Mouse (Mus musculus): ENCODE measurements around the gene Emc8. TPM values are rescaled to one million over a fixed set of nuclear protein-coding genes. Genes with fewer than 3 reads are reported as not detected.
"Not testable (repeated sequence)": the region's sequence is repeated elsewhere in the genome, so short reads cannot be mapped to it uniquely, and the experiment has no call there.

Gene Emc8
- polyA plus RNA-seq, 1 experiment from 2014 or later, result 369 TPM

DNA sequence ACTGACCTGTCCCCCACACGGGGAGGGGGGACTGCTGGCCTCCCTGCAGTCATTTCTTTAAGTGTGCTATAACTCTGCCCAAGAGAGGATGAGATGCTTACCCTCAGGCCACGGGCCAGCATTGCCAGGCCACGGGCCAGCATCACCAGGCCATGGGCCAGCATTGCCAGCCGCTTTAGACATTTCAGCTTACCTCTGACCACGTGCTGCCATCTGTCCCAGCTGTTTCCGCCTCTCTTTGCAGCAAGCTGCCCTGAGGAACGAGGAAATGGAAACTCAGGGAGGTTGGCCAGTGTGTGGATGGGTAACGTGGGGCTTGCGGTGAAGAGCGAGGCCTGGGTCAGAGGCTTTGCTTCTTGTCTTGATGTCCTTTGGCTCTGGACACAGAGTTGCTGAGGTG is 12.7 kb upstream of the Emc8 start:
- DNase-seq (ENCODE audit: low spot score), result no peak
- Histone ChIP-seq H3K27ac (replicated peaks; ENCODE audit: low read depth, low read length) (no peak overlapping the region), H3K4me3 (ENCODE audit: low read depth, low read length) (no peak overlapping the region), H3K4me2 (ENCODE audit: low read depth, severe bottlenecking) (no peak overlapping the region), H3K9ac (ENCODE audit: low read length) (no peak overlapping the region), H3K36me3 (ENCODE audit: control insufficient read depth, insufficient read depth, low read length) (no peaks in the 10 kb centered on the region), H3K4me1 (ENCODE audit: control insufficient read depth, insufficient read depth, low read length) (no peaks in the 10 kb centered on the region), H3K9me3 (ENCODE audit: control insufficient read depth, low read length) (no peaks in the 10 kb centered on the region), H3K27me3 (ENCODE audit: control insufficient read depth, insufficient read depth, low read length) (no peaks in the 10 kb centered on the region)
- WGBS, result 77% methylated on average over 10 of the region's 10 CpGs
- ATAC-seq (ENCODE audit: insufficient number of reproducible peaks, low FRiP score, low TSS enrichment, low read depth), result no peak

DNA sequence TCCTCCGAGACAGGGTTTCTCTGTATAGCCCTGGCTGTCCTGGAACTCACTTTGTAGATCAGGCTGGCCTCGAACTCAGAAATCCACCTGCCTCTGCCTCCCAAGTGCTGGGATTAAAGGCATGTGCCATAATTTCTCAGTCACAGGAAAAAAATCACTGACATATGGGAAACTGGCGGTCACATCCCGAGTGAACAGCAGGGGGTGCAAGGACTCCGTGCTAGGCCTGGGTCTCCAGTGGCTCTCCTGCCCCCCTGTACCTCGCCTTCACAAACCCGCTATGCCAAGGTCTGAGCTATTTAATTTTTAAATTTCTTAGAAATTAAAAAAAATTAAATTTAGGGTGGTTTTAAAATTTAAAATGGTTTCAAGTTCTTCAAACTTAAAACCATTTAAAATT is 12.0 kb upstream of the Emc8 start:
- not testable (repeated sequence) for H3K27me3 ChIP-seq (ENCODE audit: control insufficient read depth, insufficient read depth, low read length); ATAC-seq (ENCODE audit: insufficient number of reproducible peaks, low FRiP score, low TSS enrichment, low read depth); H3K4me2 ChIP-seq (ENCODE audit: low read depth, severe bottlenecking); H3K9ac ChIP-seq (ENCODE audit: low read length); H3K4me1 ChIP-seq (ENCODE audit: control insufficient read depth, insufficient read depth, low read length); H3K4me3 ChIP-seq (ENCODE audit: low read depth, low read length); H3K36me3 ChIP-seq (ENCODE audit: control insufficient read depth, insufficient read depth, low read length); H3K27ac ChIP-seq (replicated peaks; ENCODE audit: low read depth, low read length); H3K9me3 ChIP-seq (ENCODE audit: control insufficient read depth, low read length)
- 68% methylated on average over 7 of the region's 7 CpGs for WGBS
- peak; percentile 57 for DNase-seq (ENCODE audit: low spot score)

DNA sequence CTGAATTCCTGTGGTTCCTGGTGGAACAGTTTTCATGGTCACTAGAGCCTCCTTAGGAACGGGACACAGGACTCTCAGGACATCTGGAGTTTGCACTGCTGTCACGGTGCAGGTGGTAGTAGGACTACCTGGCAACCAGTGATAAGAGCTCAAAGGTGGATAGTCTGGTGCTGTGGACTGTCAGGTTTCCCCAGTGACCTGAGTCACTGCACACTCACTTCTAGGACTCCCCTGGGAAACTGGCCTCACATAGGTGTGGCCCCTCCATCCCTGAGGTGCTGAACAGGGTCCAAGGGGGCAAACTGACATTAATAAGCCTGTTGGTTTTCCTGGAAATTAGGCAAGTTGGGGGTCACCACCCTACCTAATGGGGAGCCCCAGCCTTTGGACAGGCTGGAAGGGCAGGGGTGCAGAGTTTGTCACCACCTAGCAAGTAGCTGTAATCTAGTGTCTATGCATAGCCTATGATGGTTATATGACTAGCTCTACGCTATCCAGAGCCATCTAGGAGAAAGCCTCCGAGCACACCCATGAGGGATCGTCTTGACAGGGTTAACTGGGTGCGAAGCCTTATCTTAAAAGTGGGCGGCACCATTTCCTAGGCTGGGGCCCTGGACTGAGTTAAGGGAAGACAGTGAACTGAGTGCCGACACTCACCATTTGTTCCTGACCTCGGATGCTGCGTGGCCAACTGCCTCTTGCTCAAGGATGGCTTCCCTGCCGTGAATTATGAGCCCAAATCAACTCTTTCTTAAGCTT is 11.4 kb upstream of the Emc8 start:
- DNase-seq (ENCODE audit: low spot score) (no peak), ATAC-seq (ENCODE audit: insufficient number of reproducible peaks, low FRiP score, low TSS enrichment, low read depth) (no peak)
- Histone ChIP-seq H3K4me3 (ENCODE audit: low read depth, low read length) (no peak overlapping the region), H3K4me2 (ENCODE audit: low read depth, severe bottlenecking) (no peak overlapping the region), H3K9ac (ENCODE audit: low read length) (no peak overlapping the region), H3K27me3 (ENCODE audit: control insufficient read depth, insufficient read depth, low read length) (no peaks in the 10 kb centered on the region), H3K9me3 (ENCODE audit: control insufficient read depth, low read length) (no peaks in the 10 kb centered on the region), H3K27ac (replicated peaks; ENCODE audit: low read depth, low read length) (no peak overlapping the region), H3K36me3 (ENCODE audit: control insufficient read depth, insufficient read depth, low read length) (no peaks in the 10 kb centered on the region), H3K4me1 (ENCODE audit: control insufficient read depth, insufficient read depth, low read length) (no peaks in the 10 kb centered on the region)
- WGBS, result 53% methylated on average over 11 of the region's 11 CpGs

GRCm38 (mm10) chr8:120678447-120678846 is 10.1 kb upstream of the Emc8 start:
- 14% methylated on average over 10 of the region's 10 CpGs for WGBS
- Histone ChIP-seq H3K4me2 (ENCODE audit: low read depth, severe bottlenecking) (no peak overlapping the region), H3K9me3 (ENCODE audit: control insufficient read depth, low read length) (no peaks in the 10 kb centered on the region), H3K9ac (ENCODE audit: low read length) (no peak overlapping the region), H3K36me3 (ENCODE audit: control insufficient read depth, insufficient read depth, low read length) (peaks cover 6% of the 10 kb centered on the region; the same call in 1 of the 2 replicates), H3K27me3 (ENCODE audit: control insufficient read depth, insufficient read depth, low read length) (no peaks in the 10 kb centered on the region), H3K4me3 (ENCODE audit: low read depth, low read length) (no peak overlapping the region), H3K27ac (replicated peaks; ENCODE audit: low read depth, low read length) (no peak overlapping the region), H3K4me1 (ENCODE audit: control insufficient read depth, insufficient read depth, low read length) (no peaks in the 10 kb centered on the region)
- ATAC-seq (ENCODE audit: insufficient number of reproducible peaks, low FRiP score, low TSS enrichment, low read depth) (peak; percentile 54; the same call in 1 of the 2 replicates), DNase-seq (ENCODE audit: low spot score) (peak; percentile 93)

DNA sequence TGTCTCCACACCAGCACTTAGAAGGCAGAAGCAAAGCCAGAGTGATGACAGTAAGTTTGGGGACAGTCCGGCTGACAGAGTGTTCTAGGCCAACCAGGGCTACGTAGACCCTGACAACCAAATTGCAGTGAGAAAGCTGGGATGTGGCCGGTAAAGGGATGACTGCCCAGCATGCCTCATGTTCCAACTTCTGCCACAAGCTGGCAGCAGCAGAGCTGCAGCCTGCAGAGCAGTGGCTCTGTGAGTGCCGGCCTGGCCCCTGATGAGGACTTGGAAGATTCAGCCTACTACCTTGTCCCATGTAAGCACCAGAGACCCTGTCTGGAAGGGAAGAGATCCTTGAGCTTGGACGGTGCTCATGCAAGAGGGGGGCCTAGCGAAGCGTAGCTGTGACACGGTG is 7.3 kb upstream of the Emc8 start:
- no peaks in the 10 kb centered on the region for H3K27me3 ChIP-seq (ENCODE audit: control insufficient read depth, insufficient read depth, low read length)
- no peak overlapping the region for H3K27ac ChIP-seq (replicated peaks; ENCODE audit: low read depth, low read length)
- H3K4me1 ChIP-seq (ENCODE audit: control insufficient read depth, insufficient read depth, low read length), result no peaks in the 10 kb centered on the region
- H3K9me3 ChIP-seq (ENCODE audit: control insufficient read depth, low read length), result no peaks in the 10 kb centered on the region
- no peak overlapping the region for H3K9ac ChIP-seq (ENCODE audit: low read length)
- DNase-seq (ENCODE audit: low spot score), result no peak
- H3K36me3 ChIP-seq (ENCODE audit: control insufficient read depth, insufficient read depth, low read length), result peaks cover 17% of the 10 kb centered on the region
- no peak overlapping the region for H3K4me2 ChIP-seq (ENCODE audit: low read depth, severe bottlenecking)
- H3K4me3 ChIP-seq (ENCODE audit: low read depth, low read length), result no peak overlapping the region
- 71% methylated on average over 8 of the region's 8 CpGs for WGBS
- ATAC-seq (ENCODE audit: insufficient number of reproducible peaks, low FRiP score, low TSS enrichment, low read depth), result no peak

- H3K4me2 ChIP-seq (ENCODE audit: low read depth, severe bottlenecking), result no peak overlapping the region
- no peak overlapping the region for H3K9ac ChIP-seq (ENCODE audit: low read length)
- DNase-seq (ENCODE audit: low spot score), result no peak
- H3K4me1 ChIP-seq (ENCODE audit: control insufficient read depth, insufficient read depth, low read length), result no peaks in the 10 kb centered on the region
- no peak for ATAC-seq (ENCODE audit: insufficient number of reproducible peaks, low FRiP score, low TSS enrichment, low read depth)
- H3K4me3 ChIP-seq (ENCODE audit: low read depth, low read length), result no peak overlapping the region
- no peak overlapping the region for H3K27ac ChIP-seq (replicated peaks; ENCODE audit: low read depth, low read length)
- 94% methylated on average over 7 of the region's 7 CpGs for WGBS
- H3K27me3 ChIP-seq (ENCODE audit: control insufficient read depth, insufficient read depth, low read length), result no peaks in the 10 kb centered on the region
- H3K36me3 ChIP-seq (ENCODE audit: control insufficient read depth, insufficient read depth, low read length), result peaks cover 20% of the 10 kb centered on the region
- no peaks in the 10 kb centered on the region for H3K9me3 ChIP-seq (ENCODE audit: control insufficient read depth, low read length)
Observed at GRCm38 (mm10) chr8:120673298-120673697, 4.9 kb upstream of the Emc8 start.

- no peaks in the 10 kb centered on the region for H3K4me1 ChIP-seq (ENCODE audit: control insufficient read depth, insufficient read depth, low read length)
- 92% methylated on average over 16 of the region's 16 CpGs for WGBS
- no peak overlapping the region for H3K4me2 ChIP-seq (ENCODE audit: low read depth, severe bottlenecking)
- no peak for ATAC-seq (ENCODE audit: insufficient number of reproducible peaks, low FRiP score, low TSS enrichment, low read depth)
- no peaks in the 10 kb centered on the region for H3K9me3 ChIP-seq (ENCODE audit: control insufficient read depth, low read length)
- no peak overlapping the region for H3K9ac ChIP-seq (ENCODE audit: low read length)
- no peaks in the 10 kb centered on the region for H3K27me3 ChIP-seq (ENCODE audit: control insufficient read depth, insufficient read depth, low read length)
- H3K36me3 ChIP-seq (ENCODE audit: control insufficient read depth, insufficient read depth, low read length), result peaks cover 20% of the 10 kb centered on the region
- DNase-seq (ENCODE audit: low spot score), result no peak
- no peak overlapping the region for H3K4me3 ChIP-seq (ENCODE audit: low read depth, low read length)
- H3K27ac ChIP-seq (replicated peaks; ENCODE audit: low read depth, low read length), result no peak overlapping the region
Observed at GRCm38 (mm10) chr8:120672626-120673229, 4.4 kb upstream of the Emc8 start.

- no peaks in the 10 kb centered on the region for H3K9me3 ChIP-seq (ENCODE audit: control insufficient read depth, low read length)
- no peaks in the 10 kb centered on the region for H3K27me3 ChIP-seq (ENCODE audit: control insufficient read depth, insufficient read depth, low read length)
- H3K4me2 ChIP-seq (ENCODE audit: low read depth, severe bottlenecking), result no peak overlapping the region
- ATAC-seq (ENCODE audit: insufficient number of reproducible peaks, low FRiP score, low TSS enrichment, low read depth), result no peak
- H3K4me3 ChIP-seq (ENCODE audit: low read depth, low read length), result no peak overlapping the region
- WGBS, result 86% methylated on average over 6 of the region's 6 CpGs
- H3K27ac ChIP-seq (replicated peaks; ENCODE audit: low read depth, low read length), result no peak overlapping the region
- H3K36me3 ChIP-seq (ENCODE audit: control insufficient read depth, insufficient read depth, low read length), result peaks cover 20% of the 10 kb centered on the region
- H3K4me1 ChIP-seq (ENCODE audit: control insufficient read depth, insufficient read depth, low read length), result peaks cover 3% of the 10 kb centered on the region; the same call in 1 of the 2 replicates
- no peak for DNase-seq (ENCODE audit: low spot score)
- no peak overlapping the region for H3K9ac ChIP-seq (ENCODE audit: low read length)
Observed at GRCm38 (mm10) chr8:120671775-120672174, 3.4 kb upstream of the Emc8 start.
